Mouse (Mus musculus) left cerebral cortex, adult 8-10 months (tissue): ENCODE measurements around the gene Tex19.1. TPM values are rescaled to one million over a fixed set of nuclear protein-coding genes. Genes with fewer than 3 reads are reported as not detected.
"Not testable (repeated sequence)": the region's sequence is repeated elsewhere in the genome, so short reads cannot be mapped to it uniquely, and the experiment has no call there.

ENCODE experiments used
- DNase-seq, 2 experiments: peaks; one replicate each; pipeline ENCODE4 v3.0.0; 2022; ENCODE audit warnings: low spot score in 2 of 2
- total RNA-seq, 4 experiments: library from RNA; stranded (reverse); gene quantifications; 2 replicates each; pipeline ENCODE4 v1.2.4; 2022

Tex19.1 gene
- not detected for total RNA-seq

DNA sequence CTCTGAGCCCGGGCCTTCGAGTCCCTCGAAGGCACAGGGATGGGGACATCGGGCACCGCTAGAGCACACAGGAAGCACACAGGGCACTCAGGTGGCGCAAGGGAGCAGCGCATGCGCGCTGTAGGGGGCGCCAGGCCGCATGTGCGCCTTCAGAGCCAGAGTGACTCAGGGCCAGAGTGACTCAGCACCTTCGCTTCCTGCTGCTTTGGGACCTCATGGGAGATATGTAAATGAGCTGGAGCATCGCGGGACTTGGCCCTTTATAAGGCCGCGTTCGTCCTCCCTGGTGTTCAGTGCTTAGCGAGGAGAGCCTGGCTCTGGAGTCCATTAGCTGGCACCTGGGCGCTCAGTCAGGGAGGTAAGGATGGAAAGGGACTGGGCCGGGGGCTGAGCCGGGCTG, at the start of gene Tex19.1:
TSS of gene Tex19.1 (plus strand) at position 279 of the 400 bp plus-strand sequence.
- DNase-seq = no peak

DNA sequence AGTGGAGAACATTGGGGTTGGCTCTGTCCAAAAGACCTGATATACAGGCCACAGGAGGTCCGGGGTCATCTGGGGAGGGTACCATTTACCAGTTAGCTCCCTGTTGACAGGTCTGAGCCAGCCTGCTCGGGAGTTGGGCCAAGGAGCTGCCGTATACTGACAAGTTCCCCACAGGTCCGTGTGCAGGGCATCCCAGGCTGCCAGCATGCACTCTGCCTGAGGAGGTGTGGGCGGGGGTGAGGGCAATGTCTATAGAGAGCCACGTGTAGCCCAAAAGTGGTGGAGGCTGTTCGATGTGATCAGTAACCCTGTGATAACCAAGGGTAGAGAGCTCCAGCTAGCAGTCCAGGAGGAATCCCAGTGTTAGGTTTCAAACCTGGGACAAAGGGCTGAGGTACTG, 46.2 kb upstream of the Tex19.1 start:
- no peak for DNase-seq

DNA sequence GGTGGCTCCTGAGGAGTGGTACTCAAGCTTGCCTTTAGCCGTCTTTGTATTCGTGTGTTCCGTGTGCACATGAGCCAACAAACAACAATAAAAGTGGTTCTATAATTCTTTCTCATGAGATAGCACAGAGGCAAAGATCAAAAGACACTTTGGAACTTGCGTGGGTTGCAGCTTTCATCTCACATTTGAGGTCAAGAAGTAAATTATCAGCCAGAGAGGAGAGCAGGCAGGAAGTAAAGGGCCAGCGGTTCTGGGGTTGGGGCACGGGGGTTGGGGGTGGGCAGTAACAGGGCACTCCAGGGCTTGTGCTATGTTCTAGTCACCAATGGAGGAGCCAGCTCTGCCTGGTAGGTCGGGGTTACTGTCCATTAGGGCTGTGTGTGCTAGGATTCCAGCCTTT, 45.3 kb upstream of the Tex19.1 start:
- DNase-seq = no peak

DNA sequence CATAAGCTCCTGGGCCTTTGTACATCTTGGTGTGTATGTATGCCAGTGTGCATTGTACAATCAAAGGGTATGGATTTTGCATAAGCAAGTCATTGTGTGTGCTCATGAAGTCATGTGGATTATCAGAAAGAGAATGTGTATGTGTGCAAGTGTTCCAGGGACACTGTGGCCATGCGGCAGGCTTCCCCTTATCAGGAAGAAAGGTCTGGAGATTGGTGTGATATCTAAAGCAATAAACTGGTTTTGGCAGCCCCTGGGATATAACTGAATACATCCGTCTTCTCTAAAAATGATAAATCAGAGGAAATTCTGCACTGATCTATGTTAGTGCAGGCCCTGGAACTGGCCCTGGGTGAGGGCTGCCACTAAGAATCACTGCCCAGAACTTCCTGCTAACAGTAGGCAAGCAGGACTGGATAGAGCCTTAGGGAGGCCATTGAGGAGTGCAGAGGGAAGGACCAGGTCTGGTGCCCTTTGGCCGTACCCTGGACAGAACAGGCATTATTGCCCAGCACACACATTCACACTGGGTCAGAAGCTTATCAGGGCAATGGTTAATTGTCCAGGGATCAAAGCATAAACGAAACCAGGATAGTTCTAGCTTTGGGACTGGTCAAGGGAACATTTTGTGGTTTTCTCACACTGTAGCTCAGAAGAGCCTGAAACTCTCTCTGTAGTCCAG, 44.7 kb upstream of the Tex19.1 start:
- DNase-seq = no peak

DNA sequence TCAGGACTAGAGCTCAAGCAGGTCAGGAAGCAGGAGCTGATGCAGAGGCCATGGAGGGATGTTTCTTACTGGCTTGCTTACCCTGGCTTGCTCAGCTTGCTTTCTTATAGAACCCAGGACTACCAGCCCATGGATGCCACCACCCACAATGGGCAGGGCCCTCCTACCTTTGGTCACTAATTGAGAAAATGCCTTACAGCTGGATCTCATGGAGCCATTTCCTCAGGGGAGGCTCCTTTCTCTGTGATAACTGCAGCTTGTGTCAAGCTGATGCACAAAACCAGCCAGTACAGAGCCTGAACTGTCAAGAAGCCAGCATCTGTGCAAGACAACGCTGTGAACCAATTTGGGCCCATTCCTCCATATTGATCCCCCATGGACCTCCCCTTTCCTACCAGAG, 38.7 kb upstream of the Tex19.1 start:
- not testable (repeated sequence) for DNase-seq

DNA sequence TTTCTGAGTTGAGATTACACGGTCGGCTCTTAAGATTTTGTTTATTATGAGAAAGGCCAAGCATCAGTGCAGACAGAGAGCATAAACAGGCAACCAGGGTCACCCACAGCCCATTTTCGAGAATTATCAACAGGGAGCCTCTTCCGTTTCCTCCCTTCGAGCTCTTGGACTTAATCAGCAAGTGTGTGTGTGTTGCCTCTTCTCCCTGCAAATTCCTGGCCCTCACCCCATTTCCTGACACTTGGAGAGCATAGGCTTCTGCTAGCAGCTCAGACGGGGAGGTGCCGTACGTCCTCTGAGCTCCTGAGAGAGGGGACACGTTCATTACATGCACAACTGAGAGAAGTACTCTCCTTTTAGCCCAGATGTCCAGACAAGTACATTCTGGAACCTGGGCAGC, 37.9 kb upstream of the Tex19.1 start:
- no peak for DNase-seq

DNA sequence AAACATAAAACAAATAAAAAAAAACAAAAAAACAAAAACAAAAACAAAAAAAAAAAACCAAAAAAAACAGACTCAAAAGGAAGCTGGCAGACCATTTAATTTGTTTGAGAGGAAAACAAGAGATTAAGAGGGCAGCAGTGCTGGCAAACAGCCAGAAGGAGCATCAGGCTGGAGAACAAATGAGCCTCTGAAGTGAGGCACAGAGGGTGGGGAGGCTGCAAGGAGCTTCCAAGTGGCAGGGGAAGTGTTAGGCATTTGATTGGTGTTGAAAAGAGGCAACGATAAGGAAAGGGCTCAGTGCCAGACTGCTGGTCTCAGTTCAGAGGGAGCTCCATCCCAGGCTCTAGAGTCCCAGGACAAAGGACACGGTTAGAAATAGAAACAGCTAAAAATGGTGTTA, 36.0 kb upstream of the Tex19.1 start:
- DNase-seq = no peak

DNA sequence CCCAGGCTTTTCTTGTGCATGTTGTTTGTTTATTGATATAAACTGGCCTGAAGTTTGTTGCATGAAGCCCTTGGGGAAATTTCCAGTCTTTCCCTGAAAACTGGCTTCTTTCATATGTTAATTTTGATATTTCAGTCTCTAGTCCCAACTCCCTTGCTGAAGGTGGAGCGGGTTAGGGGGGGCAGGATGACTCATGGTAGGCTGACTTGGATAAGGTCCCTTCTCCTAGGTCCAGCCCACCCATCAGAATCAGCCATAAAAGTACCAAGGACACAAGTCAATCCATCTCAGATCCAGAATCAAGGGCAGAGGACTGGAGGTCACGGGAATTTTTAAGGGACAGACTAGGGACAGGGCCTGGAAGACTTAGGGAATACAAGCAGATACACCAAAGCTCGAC, 34.9 kb upstream of the Tex19.1 start:
- DNase-seq = no peak

DNA sequence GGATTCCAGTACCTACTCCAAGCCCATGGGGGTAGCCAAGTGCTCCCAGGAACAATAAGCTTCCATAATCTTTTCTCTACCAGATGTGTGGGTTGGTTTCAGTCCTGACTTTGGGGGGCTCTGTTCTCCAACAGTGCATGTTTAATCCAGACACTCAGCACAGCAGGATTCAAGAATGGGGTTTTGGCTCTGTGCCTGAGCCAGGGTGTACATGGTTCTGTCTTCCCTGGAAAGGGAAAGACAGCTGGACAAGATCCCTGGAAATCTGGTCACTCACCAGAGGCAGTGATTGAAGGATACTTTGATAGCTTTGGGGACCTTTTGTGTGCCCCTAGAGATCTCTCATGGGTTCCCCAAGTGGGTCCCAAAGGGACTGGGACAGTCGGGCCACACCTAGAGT, 34.3 kb upstream of the Tex19.1 start:
- DNase-seq = no peak

DNA sequence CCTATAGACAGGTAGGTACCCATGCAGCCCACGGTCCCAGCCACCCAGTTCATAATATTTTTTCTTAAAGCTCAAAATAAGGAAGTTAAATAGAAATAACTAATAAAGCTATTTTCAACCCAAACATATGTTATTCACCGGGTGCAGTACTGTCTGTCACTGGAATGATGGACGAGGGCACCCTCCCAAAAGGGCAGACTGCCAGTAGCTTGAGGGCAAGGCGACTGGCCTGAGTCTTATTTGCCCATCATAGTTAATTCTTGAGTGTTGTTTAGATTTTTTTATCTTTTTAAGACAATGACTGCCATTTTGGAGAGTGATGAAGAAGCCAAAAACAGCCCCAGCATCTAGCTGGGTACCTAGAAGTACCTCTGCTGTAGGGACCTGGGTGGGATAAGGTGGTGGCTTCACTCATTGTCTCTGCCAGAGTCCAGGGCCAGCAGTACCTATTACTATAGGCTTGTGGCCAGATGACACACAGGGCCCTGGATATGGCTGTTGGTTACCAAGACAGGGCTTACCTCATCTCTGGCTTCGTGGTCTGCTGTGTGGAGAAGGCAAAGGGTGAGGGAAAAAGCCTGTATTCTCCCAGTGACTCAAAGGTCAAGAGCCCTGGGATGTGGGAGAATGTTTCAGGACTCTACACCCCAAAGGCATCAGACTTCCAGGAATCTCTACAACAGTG, 33.7 kb upstream of the Tex19.1 start:
- DNase-seq = no peak

DNA sequence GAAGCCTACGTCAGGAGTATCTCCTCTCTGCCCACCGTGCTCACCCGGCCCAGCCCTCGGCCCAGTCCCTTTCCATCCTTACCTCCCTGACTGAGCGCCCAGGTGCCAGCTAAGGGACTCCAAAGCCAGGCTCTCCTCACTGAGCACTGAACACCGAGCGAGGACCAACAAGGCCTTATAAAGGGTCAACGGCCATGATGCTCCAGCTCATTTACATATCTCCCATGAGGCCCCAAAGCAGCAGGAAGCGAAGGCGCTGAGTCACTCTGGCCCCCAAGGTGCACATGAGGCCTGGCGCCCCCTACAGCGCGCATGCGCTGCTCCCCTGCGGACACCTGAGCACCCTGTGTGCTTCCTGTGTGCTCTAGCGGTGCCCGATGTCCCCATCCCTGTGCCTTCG, 27.8 kb upstream of the Tex19.1 start:
- no peak for DNase-seq

DNA sequence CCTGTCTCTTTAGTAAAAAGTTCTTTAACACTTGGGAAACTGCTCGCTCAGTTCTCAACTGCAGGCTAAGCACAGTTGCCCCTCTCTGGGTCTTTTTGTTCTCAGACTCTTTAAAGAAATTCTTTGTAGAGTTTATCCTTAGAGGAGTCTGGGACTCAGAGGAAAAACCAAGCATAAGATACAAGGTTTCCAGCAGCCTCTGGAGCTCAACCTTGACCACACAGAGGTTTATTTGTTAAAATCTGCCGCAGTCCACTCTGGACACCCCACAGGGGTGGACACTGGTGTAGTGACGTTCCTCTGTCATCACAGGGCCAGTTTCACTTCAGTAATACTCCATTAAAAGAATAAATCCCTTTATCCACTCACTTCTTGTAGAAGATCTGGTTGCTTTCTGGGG, 27.4 kb upstream of the Tex19.1 start, which contains the start of gene Tex19.2:
TSS of gene Tex19.2 (minus strand) at position 101 of the 400 bp plus-strand sequence.
- no peak for DNase-seq

DNA sequence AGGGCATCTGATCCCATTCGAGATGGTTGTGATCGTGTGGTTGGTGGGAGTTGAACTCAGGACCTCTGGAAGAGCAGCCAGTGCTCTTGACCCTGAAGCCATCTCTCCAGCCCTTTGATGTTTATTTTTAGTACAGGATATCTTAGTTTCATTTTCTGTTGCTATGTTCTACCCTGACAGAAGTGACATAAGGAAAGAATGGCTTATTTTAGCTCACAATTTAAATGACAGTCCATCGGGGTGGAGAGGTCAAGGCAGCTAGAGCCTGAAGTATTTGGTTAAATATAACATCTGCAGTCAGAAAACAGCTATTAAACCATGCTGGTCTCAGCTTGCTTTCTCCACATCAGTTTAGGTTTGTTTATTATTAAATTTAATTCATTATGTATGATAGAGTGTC, 24.8 kb upstream of the Tex19.1 start:
- no peak for DNase-seq

DNA sequence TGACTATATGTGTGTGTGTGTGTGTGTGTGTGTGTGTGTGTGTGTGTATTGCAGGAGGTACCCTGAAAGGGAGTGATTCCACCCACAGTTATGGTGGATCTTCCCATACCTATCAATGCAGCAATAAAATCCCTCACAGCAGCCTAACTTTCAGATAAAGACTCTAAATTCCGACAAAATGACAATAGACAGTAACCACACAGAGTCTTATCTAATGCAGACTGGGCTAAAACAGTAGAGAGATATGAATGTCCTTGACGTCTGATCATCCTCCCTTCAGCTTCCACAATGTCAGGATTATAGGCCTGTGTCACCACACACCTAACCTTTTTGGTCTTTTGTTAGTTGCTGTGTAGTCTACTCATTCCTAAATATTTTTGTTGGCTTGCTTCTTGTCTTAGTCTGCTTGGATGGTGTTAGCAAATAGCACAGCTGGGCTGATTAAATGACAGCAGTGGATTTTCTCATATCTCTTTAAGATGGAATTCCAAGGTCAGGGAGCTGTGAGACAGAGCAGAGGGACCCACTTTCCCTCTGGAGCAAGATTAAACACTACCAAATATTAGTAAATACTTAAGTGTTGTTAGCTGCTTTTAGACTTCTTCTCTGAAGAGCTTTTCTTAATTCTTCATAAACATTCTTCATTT, 23.8 kb upstream of the Tex19.1 start:
- no peak for DNase-seq

DNA sequence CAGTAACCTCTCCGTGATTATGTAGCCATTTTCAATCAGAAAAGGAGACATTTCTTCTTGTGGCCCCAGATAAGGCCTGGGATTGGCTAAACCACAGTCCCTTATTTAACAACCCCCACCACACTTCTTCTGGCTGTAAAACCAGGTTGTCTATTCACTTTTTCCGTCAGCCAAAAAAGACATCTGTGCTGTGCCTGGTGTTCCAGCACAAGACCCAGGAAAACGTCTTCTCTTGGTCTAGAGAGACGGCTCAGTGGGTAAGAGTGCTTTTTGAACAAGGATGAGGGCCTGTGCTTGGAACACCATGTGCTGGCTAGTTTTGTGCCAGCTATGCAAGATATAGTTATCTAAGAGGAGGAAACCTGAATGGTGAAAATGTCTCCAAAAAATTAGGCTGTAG, 22.5 kb upstream of the Tex19.1 start:
- no peak for DNase-seq

DNA sequence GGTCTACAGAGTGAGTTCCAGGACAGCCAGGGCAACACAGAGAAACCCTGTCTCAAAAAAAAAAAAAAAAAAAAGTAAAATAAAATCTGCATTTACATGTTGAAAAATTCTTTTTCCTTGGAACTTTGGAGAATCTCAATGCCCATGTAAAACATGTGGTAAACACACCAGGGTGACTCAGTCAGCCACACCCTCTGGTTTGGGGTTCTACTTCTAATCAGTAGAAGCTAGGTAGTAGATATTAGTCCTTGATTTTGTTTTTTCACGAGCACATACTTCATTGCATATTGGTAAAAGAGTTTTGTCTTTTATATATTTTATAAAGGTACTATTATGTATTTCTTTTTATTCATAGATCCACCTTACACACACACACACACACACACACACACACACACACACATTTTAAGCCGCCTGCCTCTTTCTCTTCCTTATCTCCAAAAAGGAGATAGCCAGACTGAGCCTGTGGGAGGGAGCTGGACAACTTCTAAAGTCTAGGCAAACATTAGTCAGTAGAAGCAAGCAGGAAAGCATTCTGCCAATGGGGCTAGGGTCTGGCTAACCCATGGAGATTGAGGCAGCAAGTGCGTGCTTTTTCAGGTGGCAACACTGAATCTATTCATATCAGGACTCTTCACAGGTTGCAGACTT, 20.3 kb upstream of the Tex19.1 start:
- no peak for DNase-seq

DNA sequence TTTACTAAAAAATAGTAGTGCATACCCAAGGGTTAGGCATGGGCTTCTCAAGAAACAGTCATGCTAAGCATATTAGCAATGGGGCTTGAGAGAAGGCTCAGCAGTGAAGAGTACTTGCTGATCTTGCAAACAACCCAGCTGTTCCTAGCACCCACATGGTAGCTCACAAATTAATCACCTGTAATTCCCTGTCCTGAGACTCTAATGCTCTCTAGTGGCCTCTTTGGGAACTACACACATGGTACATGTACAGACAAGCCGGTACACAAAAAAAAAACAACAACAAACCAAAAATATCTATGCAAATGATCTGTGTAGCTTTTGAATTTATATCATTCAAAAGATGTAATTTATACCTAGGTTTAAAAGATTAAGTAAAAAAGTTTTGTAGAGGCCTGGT, 19.5 kb upstream of the Tex19.1 start:
- DNase-seq = no peak

DNA sequence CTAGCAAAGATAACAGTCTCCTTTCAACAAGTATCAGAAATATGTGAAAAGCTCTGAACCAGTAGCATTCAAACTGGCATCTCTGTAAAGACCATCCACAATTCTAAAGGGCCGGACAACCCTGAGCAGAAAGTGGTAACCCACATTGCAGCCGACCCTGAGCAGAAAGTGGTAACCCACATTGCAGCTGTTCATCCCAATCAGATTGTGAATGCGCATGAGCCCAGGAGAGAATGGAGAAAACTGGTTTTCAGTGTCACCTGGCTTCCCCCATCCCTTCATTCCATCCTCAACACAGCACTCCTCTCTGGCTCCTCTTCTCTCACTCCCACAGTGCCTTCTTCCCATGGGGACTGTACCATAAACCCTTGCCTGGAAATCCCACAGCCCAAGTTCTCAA, 18.5 kb upstream of the Tex19.1 start:
- DNase-seq = no peak

DNA sequence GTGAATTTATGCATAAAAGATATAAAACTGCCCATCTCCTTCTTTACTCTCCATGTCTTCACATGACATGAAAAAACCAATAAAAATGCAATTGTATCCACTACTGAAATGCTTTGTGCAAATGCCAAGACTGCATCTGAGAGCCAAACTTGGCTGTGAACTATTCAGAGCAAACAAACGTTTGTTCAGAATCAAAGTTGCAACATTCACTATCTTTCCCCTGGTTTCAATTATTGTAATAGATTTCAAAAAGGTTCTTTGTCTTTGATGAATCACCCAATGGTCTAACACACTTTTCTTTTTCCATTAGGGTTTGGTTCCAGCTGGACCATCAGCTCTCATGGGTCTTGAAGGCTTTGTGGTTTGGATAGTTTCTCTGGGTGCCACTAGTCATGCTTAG, 16.3 kb upstream of the Tex19.1 start:
- no peak for DNase-seq

DNA sequence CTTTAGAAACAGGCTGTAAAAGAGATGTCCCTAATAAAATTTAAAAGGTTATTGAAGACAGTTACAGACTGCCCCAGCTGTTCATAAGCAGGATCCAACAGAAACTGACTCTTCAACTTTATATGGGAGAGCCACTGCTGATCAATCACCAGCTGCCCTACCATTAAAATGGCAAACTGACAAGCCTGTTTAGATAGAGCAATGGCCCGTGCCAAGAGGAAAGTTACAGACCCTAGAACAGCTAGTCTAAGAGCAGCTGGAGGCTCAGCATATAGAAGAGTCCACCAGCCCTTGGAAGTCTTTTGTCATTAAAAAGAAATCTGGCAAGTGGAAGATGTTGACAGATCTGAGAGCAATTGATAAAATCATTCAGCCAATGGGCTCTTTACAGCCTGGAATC, 11.3 kb upstream of the Tex19.1 start:
- DNase-seq = no peak

DNA sequence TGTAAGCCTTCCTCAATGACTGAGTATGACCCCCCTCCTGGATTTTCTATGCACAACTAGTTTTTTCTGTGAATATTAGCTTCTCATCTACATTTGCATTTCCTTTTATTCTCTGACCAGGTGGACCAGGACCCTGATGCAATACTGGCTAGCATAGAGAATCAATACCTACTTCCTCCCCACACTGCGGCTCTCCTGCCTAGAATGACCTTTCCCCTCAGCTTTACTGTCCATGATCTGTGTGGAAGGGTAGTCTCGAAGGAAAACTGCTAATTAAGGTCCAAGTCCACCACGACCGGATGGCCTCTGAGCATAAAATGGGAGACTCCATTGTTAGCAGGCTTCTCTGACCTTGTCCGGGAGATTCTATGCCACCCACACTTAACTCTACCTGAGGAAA, 8.3 kb upstream of the Tex19.1 start:
- no peak for DNase-seq

DNA sequence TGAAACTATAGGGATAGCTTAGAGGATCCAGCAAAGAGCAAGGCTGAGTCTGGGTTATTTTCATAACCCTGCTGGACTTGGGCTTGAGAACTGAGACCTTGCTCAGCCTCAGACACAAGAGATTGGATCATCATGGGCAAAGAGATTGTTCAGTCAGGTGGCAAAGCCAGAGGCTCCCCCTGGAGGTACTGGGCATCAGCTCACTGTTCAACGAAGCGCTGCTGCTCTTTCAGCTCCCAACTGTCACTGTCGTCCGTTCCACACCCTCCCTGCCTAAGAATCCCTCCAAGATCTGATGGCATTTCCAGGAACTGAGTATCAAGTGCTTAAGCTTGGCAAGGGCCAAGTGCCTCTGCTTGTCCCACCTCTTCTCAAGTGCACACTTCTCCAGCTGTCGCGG, 7.2 kb upstream of the Tex19.1 start:
- no peak for DNase-seq
